Mouse (Mus musculus): Measurements from ENCODE around the gene Myl6b. TPM values are rescaled to one million over a fixed set of nuclear protein-coding genes. Genes with fewer than 3 reads are reported as not detected.
"Not testable (repeated sequence)": the region's sequence is repeated elsewhere in the genome, so short reads cannot be mapped to it uniquely, and the experiment has no call there.

Gene Myl6b
- polyA plus RNA-seq, 1 experiment from 2014 or later, result 4.4 TPM

- DNase-seq, result no peak
- WGBS, result 79% methylated on average over 9 of the region's 9 CpGs
- no peak for TF ChIP-seq CTCF (IDR thresholded peaks at IDR 0.05; ENCODE audit: low read depth)
- ATAC-seq (ENCODE audit: insufficient read depth), result no peak
- Histone ChIP-seq H3K9ac (no peak overlapping the region), H3K27me3 (ENCODE audit: insufficient read depth, low read length) (no peaks in the 10 kb centered on the region), H3K27ac (ENCODE audit: low read depth) (no peak overlapping the region), H3K4me2 (no peak overlapping the region), H3K4me1 (ENCODE audit: insufficient read depth) (no peaks in the 10 kb centered on the region), H3K9me3 (ENCODE audit: low read depth, low read length) (no peaks in the 10 kb centered on the region), H3K36me3 (ENCODE audit: insufficient read depth) (peaks cover 22% of the 10 kb centered on the region), H3K4me3 (ENCODE audit: low read depth, low read length) (no peak overlapping the region)
Observed at GRCm38 (mm10) chr10:128509203-128509602, 10.7 kb upstream of the Myl6b start.

- ATAC-seq (ENCODE audit: insufficient read depth) (no peak), DNase-seq (peak; percentile 31)
- no peak overlapping the region for H3K4me3 ChIP-seq (ENCODE audit: low read depth, low read length)
- H3K36me3 ChIP-seq (ENCODE audit: insufficient read depth), result peaks cover 22% of the 10 kb centered on the region
- no peak for TF ChIP-seq CTCF (IDR thresholded peaks at IDR 0.05; ENCODE audit: low read depth)
- H3K27me3 ChIP-seq (ENCODE audit: insufficient read depth, low read length), result no peaks in the 10 kb centered on the region
- 68% methylated on average over 9 of the region's 9 CpGs for WGBS
- no peak overlapping the region for H3K4me2 ChIP-seq
- H3K9me3 ChIP-seq (ENCODE audit: low read depth, low read length), result no peaks in the 10 kb centered on the region
- no peak overlapping the region for H3K27ac ChIP-seq (ENCODE audit: low read depth)
- no peaks in the 10 kb centered on the region for H3K4me1 ChIP-seq (ENCODE audit: insufficient read depth)
- H3K9ac ChIP-seq, result no peak overlapping the region
Observed at GRCm38 (mm10) chr10:128508260-128508659, 9.8 kb upstream of the Myl6b start.

- DNase-seq, result no peak
- 93% methylated on average over 14 of the region's 14 CpGs for WGBS
Observed at GRCm38 (mm10) chr10:128505974-128506373, 7.5 kb upstream of the Myl6b start.

GRCm38 (mm10) chr10:128505371-128505667 lies 6.8 kb upstream of the Myl6b start:
- not testable (repeated sequence) for H3K27me3 ChIP-seq (ENCODE audit: insufficient read depth, low read length); H3K9me3 ChIP-seq (ENCODE audit: low read depth, low read length); H3K4me1 ChIP-seq (ENCODE audit: insufficient read depth); H3K27ac ChIP-seq (ENCODE audit: low read depth); DNase-seq; H3K36me3 ChIP-seq (ENCODE audit: insufficient read depth); H3K4me2 ChIP-seq; H3K4me3 ChIP-seq (ENCODE audit: low read depth, low read length); H3K9ac ChIP-seq; ATAC-seq (ENCODE audit: insufficient read depth)
- WGBS, result 78% methylated on average over 5 of the region's 5 CpGs

More at GRCm38 (mm10) chr10:128505974-128506373, 7.5 kb upstream of the Myl6b start:
- ATAC-seq (ENCODE audit: insufficient read depth), result no peak
- Histone ChIP-seq H3K9ac (no peak overlapping the region), H3K4me1 (ENCODE audit: insufficient read depth) (no peaks in the 10 kb centered on the region), H3K4me2 (no peak overlapping the region), H3K27ac (ENCODE audit: low read depth) (no peak overlapping the region), H3K9me3 (ENCODE audit: low read depth, low read length) (no peaks in the 10 kb centered on the region), H3K27me3 (ENCODE audit: insufficient read depth, low read length) (no peaks in the 10 kb centered on the region), H3K36me3 (ENCODE audit: insufficient read depth) (peaks cover 12% of the 10 kb centered on the region; the same call in 1 of the 2 replicates), H3K4me3 (ENCODE audit: low read depth, low read length) (no peak overlapping the region)
- TF ChIP-seq CTCF (IDR thresholded peaks at IDR 0.05; ENCODE audit: low read depth), result no peak

- Histone ChIP-seq H3K4me2 (no peak overlapping the region), H3K27me3 (ENCODE audit: insufficient read depth, low read length) (no peaks in the 10 kb centered on the region), H3K4me3 (ENCODE audit: low read depth, low read length) (no peak overlapping the region), H3K36me3 (ENCODE audit: insufficient read depth) (0 out of 2 replicates have a peak, but pooled peaks cover 2% of the 10 kb centered on the region), H3K9me3 (ENCODE audit: low read depth, low read length) (no peaks in the 10 kb centered on the region), H3K4me1 (ENCODE audit: insufficient read depth) (no peaks in the 10 kb centered on the region), H3K9ac (no peak overlapping the region), H3K27ac (ENCODE audit: low read depth) (no peak overlapping the region)
- ATAC-seq (ENCODE audit: insufficient read depth), result no peak
- WGBS, result 63% methylated on average over 9 of the region's 9 CpGs
- DNase-seq, result peak; percentile 18
- TF ChIP-seq CTCF (IDR thresholded peaks at IDR 0.05; ENCODE audit: low read depth), result no peak
Observed at GRCm38 (mm10) chr10:128504641-128505370, 6.3 kb upstream of the Myl6b start.

- WGBS, result 78% methylated on average over 3 of the region's 3 CpGs
- TF ChIP-seq CTCF (IDR thresholded peaks at IDR 0.05; ENCODE audit: low read depth), result no peak
- Histone ChIP-seq H3K4me1 (ENCODE audit: insufficient read depth) (no peaks in the 10 kb centered on the region), H3K4me3 (ENCODE audit: low read depth, low read length) (no peak overlapping the region), H3K9me3 (ENCODE audit: low read depth, low read length) (no peaks in the 10 kb centered on the region), H3K27ac (ENCODE audit: low read depth) (no peak overlapping the region), H3K4me2 (no peak overlapping the region), H3K27me3 (ENCODE audit: insufficient read depth, low read length) (no peaks in the 10 kb centered on the region), H3K36me3 (ENCODE audit: insufficient read depth) (no peaks in the 10 kb centered on the region), H3K9ac (no peak overlapping the region)
- no peak for DNase-seq
- ATAC-seq (ENCODE audit: insufficient read depth), result no peak
Observed at GRCm38 (mm10) chr10:128504012-128504411, 5.5 kb upstream of the Myl6b start.

GRCm38 (mm10) chr10:128503532-128503931 lies 5.0 kb upstream of the Myl6b start:
- 78% methylated on average over 8 of the region's 8 CpGs for WGBS
- Histone ChIP-seq H3K4me3 (ENCODE audit: low read depth, low read length) (no peak overlapping the region), H3K9me3 (ENCODE audit: low read depth, low read length) (no peaks in the 10 kb centered on the region), H3K27ac (ENCODE audit: low read depth) (no peak overlapping the region), H3K4me2 (no peak overlapping the region), H3K36me3 (ENCODE audit: insufficient read depth) (no peaks in the 10 kb centered on the region), H3K27me3 (ENCODE audit: insufficient read depth, low read length) (no peaks in the 10 kb centered on the region), H3K4me1 (ENCODE audit: insufficient read depth) (no peaks in the 10 kb centered on the region), H3K9ac (no peak overlapping the region)
- DNase-seq, result no peak
- no peak for TF ChIP-seq CTCF (IDR thresholded peaks at IDR 0.05; ENCODE audit: low read depth)
- no peak for ATAC-seq (ENCODE audit: insufficient read depth)
